Mouse (Mus musculus) induced T-regulatory cell, adult 2 months (primary cell): ENCODE results near the gene Mrpl14.

ENCODE experiments used
- DNase-seq: peaks from one replicate; pipeline ENCODE4 v3.0.0-alpha.2; 2012; ENCODE audit warnings: low read depth

Mrpl14 gene

DNA sequence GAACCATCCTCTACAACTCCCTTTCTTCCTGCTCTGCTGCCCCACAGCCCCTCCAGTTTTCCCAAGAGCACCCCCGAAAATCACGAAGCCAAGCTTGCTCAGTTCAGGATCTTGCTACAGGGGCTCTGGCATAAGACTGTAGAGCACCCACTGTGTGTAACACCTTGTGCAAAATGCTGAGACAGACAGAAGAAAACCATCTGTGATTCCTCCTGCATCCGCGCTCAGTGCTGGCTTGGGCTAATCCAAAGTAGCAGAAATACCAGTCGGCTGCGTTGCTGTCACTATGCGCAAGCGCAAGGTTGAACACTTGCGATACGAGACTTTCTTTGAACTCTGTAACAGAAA is 38.4 kb downstream of the Mrpl14 start:
- DNase-seq = no peak

- no peak for DNase-seq
Measured at GRCm38 (mm10) chr17:45726249-45726648, 40.1 kb downstream of the Mrpl14 start.

DNA sequence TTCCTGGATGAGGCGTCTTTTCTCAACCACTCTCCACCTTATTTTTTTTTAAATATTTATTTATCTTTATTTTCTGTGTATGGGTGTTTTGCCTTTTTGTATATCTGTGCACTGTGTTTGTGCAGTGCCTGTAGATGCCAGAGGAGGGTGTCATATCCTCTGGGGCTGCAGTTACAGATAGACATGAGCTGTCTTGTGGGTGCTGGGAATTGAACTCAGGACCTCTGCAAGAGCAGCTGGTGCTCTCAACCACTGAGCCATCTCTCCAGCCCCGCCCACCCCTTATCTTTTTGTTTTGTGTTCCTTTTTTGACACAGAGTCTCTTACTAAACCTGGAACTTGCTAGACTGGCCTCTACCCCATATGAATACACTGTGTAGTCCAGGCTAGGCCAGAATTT is 41.4 kb downstream of the Mrpl14 start:
- DNase-seq = no peak

DNA sequence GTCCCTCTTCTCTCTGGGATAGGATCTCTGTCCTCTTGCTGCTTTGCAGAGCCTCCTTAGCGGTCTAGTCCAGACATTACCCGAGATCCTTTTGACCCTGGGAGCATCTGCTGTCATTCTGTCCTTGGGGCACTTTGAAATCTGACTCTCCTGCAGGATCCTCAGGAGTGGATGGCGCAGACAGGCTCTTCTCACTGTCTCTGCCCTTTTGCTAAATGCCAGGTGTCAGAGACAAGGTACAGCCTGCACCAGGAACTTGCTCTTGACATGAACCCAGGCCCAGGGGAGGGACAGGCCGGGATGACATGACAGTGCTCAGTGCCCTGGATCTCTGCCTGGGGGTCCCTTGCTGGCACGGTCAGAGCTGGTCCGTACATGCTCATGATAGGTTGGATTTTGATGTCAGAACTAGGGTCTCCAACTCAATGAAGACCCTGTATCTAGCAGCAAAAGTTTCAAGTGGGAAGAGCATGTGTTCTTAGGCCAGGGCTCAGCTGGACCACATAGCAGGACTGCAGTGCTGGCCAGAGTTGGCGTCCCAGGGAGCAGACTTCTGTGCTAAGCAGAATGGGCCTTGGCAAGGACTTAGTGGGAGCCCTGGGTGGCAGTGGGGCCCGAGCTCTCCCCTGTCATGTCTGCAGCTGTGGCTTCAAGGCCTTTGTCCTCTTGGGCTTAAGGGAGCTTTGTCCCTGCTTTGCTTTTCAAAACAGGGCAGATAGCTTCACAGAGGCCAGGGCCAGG is 42.0 kb downstream of the Mrpl14 start:
- no peak for DNase-seq

DNA sequence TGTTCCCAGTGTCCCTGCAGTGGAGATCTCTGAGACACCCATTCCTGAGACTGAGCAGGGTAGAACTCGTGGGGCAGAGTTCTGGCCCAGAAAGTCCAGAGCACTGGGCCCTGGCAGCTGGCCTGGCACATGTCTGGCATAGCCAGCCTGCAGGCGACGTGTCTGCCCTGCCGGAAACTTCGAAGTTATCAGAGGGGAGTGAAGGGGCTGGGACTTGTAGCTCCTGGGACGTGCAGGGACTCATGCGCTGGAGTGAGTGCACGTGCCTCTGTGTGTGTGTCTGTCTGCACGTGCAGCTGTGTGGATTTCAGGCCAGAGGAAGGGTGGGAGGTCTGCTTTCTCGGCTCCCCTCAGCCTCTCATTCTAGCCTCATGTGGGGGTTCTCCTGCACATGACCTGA is 43.3 kb downstream of the Mrpl14 start:
- DNase-seq = no peak

- DNase-seq = no peak
Measured at GRCm38 (mm10) chr17:45730696-45731095, 44.6 kb downstream of the Mrpl14 start.

GRCm38 (mm10) chr17:45731172-45731864 is 45.2 kb downstream of the Mrpl14 start:
- peak; percentile 88 for DNase-seq

- DNase-seq = no peak
Measured at GRCm38 (mm10) chr17:45733038-45733734, 47.1 kb downstream of the Mrpl14 start.

DNA sequence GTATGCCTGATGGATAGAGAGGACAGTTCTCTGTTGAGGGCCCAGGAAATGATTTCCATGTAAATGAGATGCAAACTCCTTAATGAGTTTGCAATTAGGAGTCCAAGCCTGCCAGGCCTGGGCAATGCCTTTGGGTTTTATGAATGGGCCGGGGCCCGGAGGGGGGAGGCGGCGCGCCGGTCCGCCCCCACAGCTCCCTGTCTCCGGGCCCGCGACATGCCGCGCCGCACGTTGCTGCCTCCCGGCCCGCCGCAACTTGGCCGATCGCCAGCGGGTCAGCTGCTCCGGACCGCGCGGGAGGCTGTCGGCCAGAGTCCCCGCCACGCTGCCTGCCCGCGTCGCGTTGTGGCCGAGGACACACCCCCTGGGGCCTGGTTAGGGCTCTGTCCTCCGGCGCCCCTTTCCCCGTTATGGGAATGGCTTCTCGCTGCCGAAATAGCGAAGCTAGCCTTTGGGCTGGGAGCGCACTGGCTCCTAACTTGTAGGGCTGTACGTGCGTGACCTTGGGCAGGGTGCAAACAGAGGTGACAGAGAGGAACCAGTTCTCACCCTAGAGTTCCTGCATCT is 47.7 kb downstream of the Mrpl14 start, which contains the start of gene 1600014C23Rik:
Gene 1600014C23Rik (minus strand): TSS at position 110 of the 567 bp plus-strand sequence.
- no peak for DNase-seq

DNA sequence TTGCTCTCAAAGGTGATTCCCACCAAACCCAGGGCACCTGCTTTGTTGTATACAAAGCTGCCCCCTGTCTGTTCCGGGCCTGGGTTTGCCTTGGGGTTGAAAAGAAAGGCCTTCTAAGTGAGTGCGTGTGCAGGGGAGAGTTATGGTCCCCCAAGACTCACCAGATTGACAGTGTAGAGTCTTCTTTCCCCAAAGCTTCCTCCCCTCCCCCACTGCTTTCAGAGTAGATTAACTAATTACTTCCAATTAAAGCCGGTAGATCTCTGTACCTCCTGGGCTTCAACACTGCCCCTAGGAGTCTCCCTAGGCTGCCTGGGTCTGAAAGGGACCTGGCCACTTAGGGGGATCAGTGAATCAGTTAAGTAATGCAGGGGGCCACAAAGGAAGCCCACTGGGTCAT is 48.2 kb downstream of the Mrpl14 start:
- peak; percentile 13 for DNase-seq

DNA sequence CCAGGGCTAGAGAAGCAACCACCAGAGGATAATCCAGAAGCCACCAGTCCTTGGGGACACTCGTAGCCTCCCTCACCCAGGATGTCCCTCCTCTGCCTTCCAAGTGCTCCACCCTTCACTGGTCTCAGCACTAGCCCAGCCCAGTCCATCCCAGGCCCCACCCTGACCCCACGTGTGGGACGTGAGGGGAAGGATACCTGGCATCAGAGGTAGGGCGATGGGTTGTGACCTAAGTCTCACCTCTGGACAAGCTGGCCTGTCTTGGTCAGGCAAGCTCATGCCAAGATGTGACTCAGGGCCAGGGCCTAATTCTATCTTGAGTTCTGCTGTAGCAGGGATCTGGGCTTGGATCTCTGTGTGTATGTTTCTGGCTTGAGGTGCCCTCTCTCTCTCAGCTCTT is 48.8 kb downstream of the Mrpl14 start:
- DNase-seq = no peak

GRCm38 (mm10) chr17:45735382-45736310 is 49.5 kb downstream of the Mrpl14 start:
- DNase-seq = peak; percentile 84

GRCm38 (mm10) chr17:45736311-45737077 is 50.4 kb downstream of the Mrpl14 start:
- DNase-seq = peak; percentile 84

DNA sequence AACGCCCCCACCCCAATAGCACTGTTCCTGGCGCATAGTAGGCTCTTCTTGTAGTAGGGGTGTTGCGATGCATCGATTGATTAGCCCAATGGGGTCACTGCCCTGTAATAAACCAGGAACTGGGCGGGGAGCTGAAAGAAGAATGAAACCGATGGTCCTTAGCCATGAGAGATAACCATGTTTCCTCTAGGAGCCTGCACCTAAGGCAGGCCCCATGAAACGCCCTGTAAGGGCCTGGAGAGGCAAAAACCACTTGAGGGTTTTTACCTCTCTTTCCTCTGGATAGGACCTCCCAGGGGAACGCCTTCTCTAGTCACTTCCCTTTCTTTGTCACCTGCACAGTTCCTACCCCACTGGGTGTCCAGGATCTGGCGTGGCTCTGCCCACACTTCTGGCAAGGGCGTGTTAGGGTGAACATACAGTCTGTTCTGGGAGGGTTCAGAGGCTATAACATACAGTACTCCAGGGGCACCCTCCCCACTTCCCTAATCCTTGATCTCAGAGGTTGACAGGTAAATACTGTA is 51.0 kb downstream of the Mrpl14 start:
- no peak for DNase-seq

DNA sequence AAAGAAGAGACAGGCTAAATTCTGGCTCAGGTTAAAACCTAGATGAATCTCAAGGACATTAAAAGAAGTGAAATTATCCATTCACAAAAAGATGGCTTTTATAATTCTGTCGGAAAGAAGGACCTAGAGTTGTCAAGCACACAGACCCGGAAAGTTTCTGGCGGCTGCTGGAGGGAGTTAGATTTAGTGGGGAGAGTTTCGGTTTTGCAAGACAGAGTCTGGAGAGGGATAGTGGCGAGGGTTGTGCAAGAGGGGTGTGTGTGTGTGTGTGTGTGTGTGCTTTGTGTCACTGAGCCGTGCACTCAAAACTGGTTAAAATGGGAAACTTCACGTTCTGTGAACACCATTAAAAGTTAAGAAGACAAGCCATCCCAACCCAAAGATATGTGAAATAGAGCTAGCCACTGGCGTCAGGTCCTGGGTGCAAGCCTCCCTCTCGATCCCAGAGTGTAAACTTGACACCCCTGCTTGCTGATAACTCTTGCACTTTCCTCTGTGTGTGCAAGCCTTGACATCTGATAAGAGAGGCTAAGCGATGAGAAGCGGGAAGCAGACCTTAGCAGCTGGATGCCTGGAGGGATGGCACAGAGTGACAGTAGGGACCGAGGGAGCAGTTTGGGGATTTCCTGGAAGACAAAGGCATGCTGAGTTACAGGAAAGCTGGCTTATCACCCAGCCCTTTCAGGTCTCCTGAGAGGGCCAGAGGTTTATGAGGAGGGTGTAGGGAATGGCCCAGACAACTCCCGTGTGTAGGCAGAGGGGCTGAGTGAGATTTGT is 56.4 kb downstream of the Mrpl14 start:
- DNase-seq = no peak

GRCm38 (mm10) chr17:45745629-45746028 is 59.5 kb downstream of the Mrpl14 start:
- DNase-seq = no peak

DNA sequence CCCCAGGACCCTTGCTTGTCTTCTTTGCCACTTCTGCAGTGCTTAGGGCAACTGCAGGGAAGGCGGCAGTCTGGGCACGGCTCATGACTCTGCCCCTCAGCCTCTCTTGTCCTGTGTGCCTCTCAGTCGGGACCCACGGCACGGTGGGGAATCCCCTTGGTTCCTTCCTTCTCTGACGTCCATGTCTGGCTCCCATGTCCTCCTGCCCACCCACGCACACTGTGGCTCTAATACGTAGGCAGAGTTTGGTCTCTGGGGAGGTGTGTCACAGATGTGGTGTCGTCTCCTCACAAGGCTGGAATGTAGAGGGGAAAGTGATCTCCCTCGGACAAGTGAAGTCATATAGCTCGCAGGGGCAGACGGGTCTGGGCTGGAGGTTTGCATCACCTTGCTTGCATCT is 60.6 kb downstream of the Mrpl14 start:
- DNase-seq = peak; percentile 66

- peak; percentile 31 for DNase-seq
Measured at GRCm38 (mm10) chr17:45747293-45747692, 61.2 kb downstream of the Mrpl14 start.
